Mouse (Mus musculus): ENCODE results near the gene Ube2l6.

DNA sequence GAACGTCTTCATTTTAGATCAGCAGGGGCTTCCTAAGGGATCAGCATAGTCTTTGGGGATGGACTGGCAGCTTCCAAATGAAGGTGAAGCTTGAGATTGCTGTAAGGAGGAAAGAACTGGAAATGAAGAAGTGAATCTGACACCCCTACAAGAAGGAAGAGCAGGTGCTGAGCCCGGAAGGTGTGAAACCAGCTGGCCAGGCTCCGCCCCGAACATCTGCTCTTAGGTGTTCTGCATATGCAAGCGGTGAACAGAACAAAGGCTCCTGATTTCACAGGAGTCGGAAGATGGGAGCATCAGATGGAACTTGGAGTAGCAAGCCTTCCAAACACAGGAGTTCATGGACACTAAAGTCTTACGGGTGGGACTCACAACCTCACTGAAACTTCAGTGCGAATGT lies 38.5 kb downstream of the Ube2l6 start:
- TF ChIP-seq CTCF (IDR thresholded peaks at IDR 0.05): no peak
- TF ChIP-seq EP300 (IDR thresholded peaks at IDR 0.05): no peak

Measured in lung, postnatal 0 days (tissue).